Mouse (Mus musculus) adrenal gland, adult 2 months (tissue): ENCODE data around the gene Stk35. TPM values are rescaled to one million over a fixed set of nuclear protein-coding genes. Genes with fewer than 3 reads are reported as not detected.

Source experiments
- DNase-seq: peaks from one replicate; pipeline ENCODE4 v3.0.0; 2021
- long read RNA-seq: library from polyadenylated mRNA; stranded (forward); transcript quantifications from one replicate; pipeline ENCODE4 v2.0.0, GENCODE M21; 2021
- polyA plus RNA-seq: library from polyadenylated mRNA; depleted of rRNA; stranded (reverse); fragments of >200 nt; gene quantifications from 2 replicates; pipeline ENCODE4 v1.2.3, GENCODE M21; 2012; rRNA removed
- total RNA-seq, 2 experiments: library from RNA; stranded (reverse); gene quantifications; 2 replicates each; pipeline ENCODE4 v1.2.3; 2021

Stk35 gene
- total RNA-seq (10 to 100 TPM; 23.3 to 27.1 TPM), polyA plus RNA-seq (18.0 and 19.1 TPM in 2 replicates)
- long read RNA-seq, full-length matches to known transcripts: 1 of 2 reads
- long read RNA-seq, partial matches to known transcripts: 1 of 2 reads
- long read RNA-seq, other reads (novel, unspliced or antisense): 0 of 2 reads

- peak; percentile 95 for DNase-seq
Measured at GRCm38 (mm10) chr2:129800271-129800903, at the start of gene Stk35. TSS of gene Stk35 (plus strand) at chr2:129800517.

DNA sequence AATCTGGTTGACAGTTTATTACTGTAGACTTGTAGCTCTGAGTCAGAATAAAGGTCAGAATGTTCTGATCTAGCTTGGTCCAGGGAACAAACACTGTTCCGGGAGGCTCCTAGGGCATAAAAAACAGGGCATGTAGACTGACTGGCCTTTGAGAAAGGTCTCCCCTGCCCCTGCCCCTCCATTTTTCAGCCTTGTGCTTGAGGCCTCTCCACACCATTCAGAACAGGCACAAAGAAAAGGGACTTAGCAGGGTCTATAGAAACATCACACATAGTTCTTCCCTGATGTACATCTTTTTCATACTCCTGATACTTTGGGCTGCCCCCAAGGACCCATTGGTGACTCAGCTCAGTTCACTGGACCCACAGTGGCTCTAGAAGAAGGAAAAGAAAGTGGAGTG, 18.3 kb upstream of the Stk35 start:
- DNase-seq: no peak

GRCm38 (mm10) chr2:129796501-129796900, 3.8 kb upstream of the Stk35 start:
- DNase-seq: no peak

- DNase-seq: no peak
Measured at GRCm38 (mm10) chr2:129797709-129798108, 2.6 kb upstream of the Stk35 start.

DNA sequence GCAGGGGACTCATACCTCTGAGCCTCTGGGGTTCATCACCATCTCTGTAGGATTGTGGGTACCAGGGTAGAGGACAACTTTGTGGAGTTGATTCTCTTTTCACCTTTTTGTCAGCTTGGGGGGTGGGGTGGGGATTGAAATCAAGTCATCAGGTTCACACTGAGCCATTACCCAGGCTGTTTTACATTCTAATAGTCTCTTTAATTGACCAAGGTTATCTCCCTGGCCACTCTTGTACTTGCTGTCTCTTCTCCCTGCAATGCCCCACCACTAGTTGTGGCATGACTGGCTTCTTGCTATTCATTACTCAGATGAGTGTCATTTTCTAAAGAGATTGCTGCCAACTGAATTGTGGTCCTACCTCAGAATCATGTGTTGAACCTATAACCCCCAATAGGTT, 1.9 kb upstream of the Stk35 start:
- DNase-seq: no peak

- no peak for DNase-seq
Measured at GRCm38 (mm10) chr2:129800904-129801230, 550 bp downstream of the Stk35 start.

GRCm38 (mm10) chr2:129801231-129802029, 1.1 kb downstream of the Stk35 start:
- DNase-seq: peak; percentile 95

DNA sequence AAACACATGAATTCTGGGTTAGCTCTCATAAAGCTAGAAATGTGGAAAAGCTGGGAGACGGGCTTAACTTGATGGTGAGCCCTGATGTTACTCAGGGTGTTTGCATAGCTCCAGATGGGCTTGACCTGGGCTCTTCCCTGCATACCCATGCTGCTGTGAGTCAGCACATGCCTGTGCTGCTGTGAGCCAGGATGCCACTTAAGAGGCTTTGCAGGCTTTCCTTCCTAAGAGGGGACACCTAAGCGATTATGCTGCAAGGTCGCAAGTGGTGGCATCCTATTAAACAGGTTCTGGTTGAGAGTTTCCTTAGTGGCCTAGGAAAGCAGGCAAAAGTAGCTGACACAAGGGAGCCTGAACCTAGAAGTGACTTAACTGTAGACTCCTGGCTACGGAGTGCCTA, 5.2 kb downstream of the Stk35 start:
- DNase-seq: no peak

GRCm38 (mm10) chr2:129806486-129806885, 6.2 kb downstream of the Stk35 start:
- DNase-seq: no peak

DNA sequence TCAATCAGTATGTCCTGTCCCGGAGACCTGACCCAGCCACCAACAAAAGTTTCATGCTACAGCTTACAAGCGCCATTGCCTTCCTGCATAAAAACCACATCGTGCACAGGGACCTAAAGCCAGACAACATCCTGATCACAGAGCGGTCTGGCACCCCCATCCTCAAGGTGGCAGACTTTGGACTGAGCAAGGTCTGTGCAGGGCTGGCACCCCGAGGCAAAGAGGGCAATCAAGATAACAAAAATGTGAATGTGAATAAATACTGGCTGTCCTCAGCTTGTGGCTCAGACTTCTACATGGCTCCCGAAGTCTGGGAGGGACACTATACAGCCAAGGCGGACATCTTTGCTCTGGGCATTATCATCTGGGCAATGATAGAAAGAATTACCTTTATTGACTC, 10.2 kb downstream of the Stk35 start:
- DNase-seq: no peak

- no peak for DNase-seq
Measured at GRCm38 (mm10) chr2:129814033-129814432, 13.7 kb downstream of the Stk35 start.

DNA sequence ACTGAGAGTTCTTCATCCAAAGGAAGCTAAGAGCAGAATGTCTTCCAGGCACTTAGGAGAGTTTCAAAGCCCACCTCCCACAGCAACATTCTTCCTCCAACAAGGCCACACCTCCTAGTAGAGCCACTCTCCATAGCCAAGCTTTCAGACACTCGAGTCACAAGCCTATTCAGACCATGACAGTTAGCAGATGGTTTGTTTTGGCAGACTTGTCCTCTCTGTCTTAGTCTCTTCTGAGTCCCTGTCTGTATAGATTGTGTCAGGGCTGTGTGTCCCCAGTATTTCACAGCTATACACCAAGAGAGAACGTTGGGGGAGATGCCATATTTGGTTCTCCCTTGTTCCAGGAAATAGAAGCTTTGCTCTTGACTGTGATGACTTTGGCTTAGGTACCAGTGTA, 14.8 kb downstream of the Stk35 start:
- DNase-seq: no peak

- no peak for DNase-seq
Measured at GRCm38 (mm10) chr2:129817603-129818257, 17.4 kb downstream of the Stk35 start.

DNA sequence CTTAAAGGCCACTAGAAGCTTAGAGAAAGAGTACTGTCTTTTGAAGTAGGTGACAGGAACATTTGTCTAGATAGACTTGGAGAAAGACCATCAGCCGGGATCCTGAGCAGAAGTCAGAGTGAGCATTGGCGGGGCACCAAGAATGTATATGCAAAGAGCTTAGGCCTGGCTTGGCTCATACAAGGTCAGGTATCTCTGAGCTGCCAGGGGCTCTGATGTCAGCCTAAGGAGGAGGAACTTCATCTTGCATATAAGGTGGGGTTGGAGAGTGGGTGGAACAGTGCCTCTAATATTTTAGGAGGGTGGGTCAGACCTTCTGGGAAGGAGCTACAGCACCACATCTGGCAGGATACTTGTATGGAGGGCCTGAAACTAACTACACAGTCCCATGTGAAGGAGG, 18.6 kb downstream of the Stk35 start:
- DNase-seq: no peak

GRCm38 (mm10) chr2:129819531-129819930, 19.2 kb downstream of the Stk35 start:
- peak; percentile 27 for DNase-seq

DNA sequence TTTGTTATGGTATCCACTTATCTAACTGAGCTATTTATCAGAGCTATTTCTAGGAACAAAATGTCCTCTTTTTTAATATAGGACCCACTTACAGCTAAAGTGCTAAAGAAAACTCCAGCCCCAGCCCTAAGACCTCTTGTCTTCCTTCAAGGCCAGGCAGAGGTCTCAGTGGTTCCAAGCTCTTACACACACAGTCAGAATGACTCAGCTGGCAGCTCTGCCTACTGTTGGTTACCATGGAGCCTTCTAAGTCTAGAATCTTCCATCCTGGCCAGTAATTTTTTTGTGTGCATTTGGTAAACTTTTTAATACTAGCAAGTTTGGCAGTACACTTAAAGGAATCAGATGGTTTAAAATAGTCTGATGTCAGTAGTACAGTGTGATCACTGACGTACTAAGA, 19.6 kb downstream of the Stk35 start:
- peak; percentile 27 for DNase-seq

- DNase-seq: no peak
Measured at GRCm38 (mm10) chr2:129821021-129821420, 20.7 kb downstream of the Stk35 start.

DNA sequence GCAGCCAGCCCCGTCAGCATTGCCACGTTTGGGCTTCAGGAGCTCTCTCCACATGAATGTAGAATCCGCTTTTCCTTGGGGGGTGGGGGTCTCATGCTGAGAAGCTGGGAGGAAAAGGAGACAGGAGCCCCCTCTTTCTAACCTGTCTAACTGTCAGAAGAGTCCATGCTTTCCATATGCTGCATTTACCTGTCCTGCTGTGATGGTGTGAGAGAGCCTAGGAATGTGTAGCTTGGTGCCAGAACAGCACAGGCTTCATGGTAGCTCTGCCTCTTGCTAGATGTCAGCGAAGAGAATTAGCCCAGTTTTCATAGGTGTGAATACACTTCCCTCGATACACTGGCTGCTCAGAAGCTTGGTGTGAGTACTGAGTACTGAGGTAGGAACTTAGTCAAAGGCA, 21.3 kb downstream of the Stk35 start:
- DNase-seq: no peak

DNA sequence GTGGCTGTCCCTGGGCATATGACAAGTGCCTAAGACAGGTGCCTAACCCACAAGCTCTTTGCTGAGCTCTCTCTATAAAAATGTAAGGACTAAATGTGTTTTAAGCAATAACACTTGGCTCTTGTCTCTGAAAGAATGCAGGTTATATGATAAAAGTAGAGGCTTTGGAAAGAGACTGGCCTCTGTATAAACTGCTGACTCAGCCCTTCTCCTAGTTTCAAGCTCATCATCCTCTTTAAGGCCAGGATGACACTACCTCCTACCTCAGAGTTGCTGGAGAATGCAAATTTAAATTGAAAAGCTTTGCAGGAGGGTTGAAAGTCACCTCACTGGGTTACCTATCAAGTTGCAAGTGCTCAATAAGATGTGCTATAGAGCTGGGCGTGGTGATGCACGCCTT, 23.0 kb downstream of the Stk35 start:
- DNase-seq: no peak

GRCm38 (mm10) chr2:129824254-129824653, 23.9 kb downstream of the Stk35 start:
- DNase-seq: no peak

GRCm38 (mm10) chr2:129826141-129826540, 25.8 kb downstream of the Stk35 start:
- no peak for DNase-seq

GRCm38 (mm10) chr2:129832993-129833392, 32.7 kb downstream of the Stk35 start:
- no peak for DNase-seq

DNA sequence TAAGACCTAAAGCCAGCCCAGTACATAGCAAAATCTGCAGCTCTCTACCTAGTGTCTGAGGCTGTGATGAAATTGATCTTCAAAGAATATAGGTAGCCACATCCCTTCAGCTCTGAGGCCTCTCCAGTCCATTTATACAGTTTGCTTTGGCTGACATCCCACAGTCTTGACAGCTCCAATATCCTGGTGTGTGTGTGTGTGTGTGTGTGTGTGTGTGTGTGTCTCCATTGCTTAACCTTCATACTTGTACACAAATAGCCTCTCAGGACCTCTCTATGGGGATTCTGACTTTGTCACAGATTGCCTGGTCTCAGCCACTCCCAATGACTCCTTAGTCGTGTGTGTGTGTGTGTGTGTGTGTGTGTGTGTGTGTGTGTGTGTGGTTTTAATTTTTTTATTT, 33.9 kb downstream of the Stk35 start:
- no peak for DNase-seq
